Mouse (Mus musculus) liver, embryonic 14.5 days (tissue): ENCODE measurements around the gene Tmc6. TPM values are rescaled to one million over a fixed set of nuclear protein-coding genes. Genes with fewer than 3 reads are reported as not detected.
A peak's percentile ranks its signal among the peaks of the same experiment; 100 is the strongest.

Source experiments
- ATAC-seq: fragments of 200-750 bp; cut with Nextera tagmentation; 2 replicates; pipeline ENCODE4 v1.8.0; 2017; ENCODE audit warnings: moderate number of reproducible peaks, mild to moderate bottlenecking, moderate library complexity; ENCODE audit not compliant: insufficient read depth
- DNase-seq, 3 experiments: peaks; one replicate each; pipeline ENCODE4 v3.0.0-alpha.2; 2012 to 2013; ENCODE audit warnings: low read depth in 3 of 3, low spot score in 3 of 3
- H3K27ac ChIP-seq: fragments of 300-500 bp; sonication (generic); 2 replicates; pipeline ENCODE4 v1.5.1; 2014; ENCODE audit warnings: moderate library complexity, mild to moderate bottlenecking, control low read depth, inconsistent platforms
- H3K27me3 ChIP-seq: fragments of 300-500 bp; sonication (generic); 2 replicates; pipeline ENCODE4 v1.6.1; 2014; ENCODE audit warnings: mild to moderate bottlenecking, low read length, moderate library complexity; ENCODE audit not compliant: control insufficient read depth, insufficient read depth
- H3K36me3 ChIP-seq: fragments of 300-500 bp; sonication (generic); replicated peaks from 2 replicates; pipeline ENCODE4 v1.6.1; 2014; ENCODE audit warnings: low read depth; ENCODE audit not compliant: control insufficient read depth, insufficient read depth
- H3K4me1 ChIP-seq, 2 experiments: fragments of 200-500 bp in 1 of 2; fragments of 300-500 bp in 1 of 2; sonication (generic) in 1 of 2; replicated peaks; 2 replicates each; pipeline ENCODE4 v1.6.1; 2012 to 2014; ENCODE audit warnings: antibody characterized with exemption in 1 of 2, inconsistent platforms in 1 of 2, low read length in 1 of 2; ENCODE audit not compliant: control insufficient read depth in 2 of 2, insufficient read depth in 2 of 2
- H3K4me2 ChIP-seq: fragments of 300-500 bp; sonication (generic); 2 replicates; pipeline ENCODE4 v1.6.1; 2014; ENCODE audit warnings: low read depth, mild to moderate bottlenecking, control low read depth, moderate library complexity
- H3K4me3 ChIP-seq, 2 experiments: fragments of 200-500 bp in 1 of 2; fragments of 300-500 bp in 1 of 2; sonication (generic) in 1 of 2; 2 replicates each; pipeline ENCODE4 v1.5.1; 2012 to 2014; ENCODE audit warnings: low read depth in 2 of 2, low read length in 2 of 2, mild to moderate bottlenecking in 2 of 2, control low read depth in 1 of 2, inconsistent platforms in 1 of 2, moderate library complexity in 1 of 2; ENCODE audit not compliant: insufficient read depth in 1 of 2
- H3K9ac ChIP-seq: fragments of 300-500 bp; sonication (generic); replicated peaks from 2 replicates; pipeline ENCODE4 v1.6.1; 2014; ENCODE audit warnings: mild to moderate bottlenecking, control low read depth, moderate library complexity
- H3K9me3 ChIP-seq: fragments of 300-500 bp; sonication (generic); 2 replicates; pipeline ENCODE4 v1.6.1; 2016; ENCODE audit warnings: low read length, mixed read lengths; ENCODE audit not compliant: control insufficient read depth
- CTCF ChIP-seq: IDR thresholded peaks from 2 replicates; pipeline ENCODE4 v1.5.1; 2016; ENCODE audit warnings: antibody characterized with exemption, low read depth, control low read depth
- EP300 ChIP-seq: IDR thresholded peaks from 2 replicates; pipeline ENCODE4 v1.6.1; 2016; ENCODE audit warnings: antibody characterized with exemption, low read depth
- WGBS: fragments of 180-500 bp; shearing (Covaris S2); extraction: QIAGEN DNeasy Blood & Tissue Kit; methylation state at CpG from one replicate; pipeline ENCODE4 v1.1.7; 2014; ENCODE audit not compliant: insufficient replicate concordance; 5-methylcytosine and 5-hydroxymethylcytosine counted together
- polyA plus RNA-seq, 2 experiments: library from polyadenylated mRNA; depleted of rRNA in 1 of 2; stranded (reverse) in 1 of 2; unstranded in 1 of 2; fragments of >200 nt; fragmentation: Nextera tagmentation in 1 of 2; extraction: Ambion mirVana in 1 of 2; gene quantifications; 2 replicates each; pipeline versions ENCODE4 v1.2.1 to v1.2.3; 2012 to 2014

Gene Tmc6
- polyA plus RNA-seq, 2 experiments, result 40.5 to 51.8 TPM

DNA sequence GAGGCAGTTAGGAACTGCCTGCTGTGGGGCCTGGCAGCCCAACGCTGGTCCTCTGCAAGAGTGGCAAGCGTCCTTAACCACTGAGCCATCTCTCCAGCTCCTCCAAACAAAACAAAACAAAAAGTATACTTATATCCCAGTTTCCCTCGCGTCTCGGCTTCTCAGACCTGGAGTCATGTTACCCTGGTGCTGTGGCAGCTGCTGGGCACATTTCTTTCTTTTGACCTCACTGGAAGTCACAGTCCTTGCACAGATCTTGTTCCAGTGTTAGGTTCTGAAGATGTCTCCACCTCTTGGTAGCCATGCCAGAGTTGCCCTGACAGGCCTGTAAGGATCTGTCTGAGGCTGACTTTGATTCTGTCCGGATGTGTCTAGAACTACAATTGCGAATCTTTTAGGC is 19.7 kb upstream of the Tmc6 start:
- H3K27ac ChIP-seq, result peak overlapping the region; percentile 6
- no peak for DNase-seq
- H3K4me2 ChIP-seq, result peak overlapping the region; percentile 87
- peaks cover 72% of the 10 kb centered on the region for H3K36me3 ChIP-seq
- H3K27me3 ChIP-seq, result no peaks in the 10 kb centered on the region
- 86% methylated on average over 7 of the region's 7 CpGs for WGBS
- no peak for ATAC-seq
- TF ChIP-seq CTCF, result no peak
- TF ChIP-seq EP300, result no peak
- H3K9ac ChIP-seq, result peak overlapping the region; percentile 51
- peak overlapping the region; percentile 51 to 77 for H3K4me3 ChIP-seq
- H3K4me1 ChIP-seq, result peaks cover 36% of the 10 kb centered on the region in 2 experiments
- no peaks in the 10 kb centered on the region for H3K9me3 ChIP-seq

DNA sequence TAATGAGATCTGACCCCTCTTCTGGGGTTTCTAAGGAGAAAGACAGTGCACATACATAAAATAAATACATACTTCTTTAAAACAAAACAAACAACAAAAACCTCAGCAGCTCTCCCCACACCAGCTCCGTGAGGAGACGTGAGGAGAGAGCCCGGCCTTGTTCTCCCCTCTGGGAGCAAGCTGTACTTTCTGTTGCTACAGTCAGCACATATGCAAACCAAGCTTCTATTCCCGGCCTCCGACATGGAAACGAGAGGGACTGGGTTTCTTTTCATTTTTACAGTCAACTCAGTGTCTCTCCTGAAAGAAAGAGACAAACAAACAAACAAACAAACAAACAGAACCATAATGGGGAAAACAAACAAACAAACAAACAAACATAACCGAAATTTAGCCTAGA is 18.0 kb upstream of the Tmc6 start:
- DNase-seq, result no peak
- ATAC-seq, result no peak
- no peak for TF ChIP-seq EP300
- no peak for TF ChIP-seq CTCF
- Histone ChIP-seq H3K4me2 (peak overlapping the region; percentile 87), H3K27me3 (no peaks in the 10 kb centered on the region), H3K9me3 (no peaks in the 10 kb centered on the region), H3K4me3 (peak overlapping the region; percentile 77 to 88), H3K36me3 (peaks cover 55% of the 10 kb centered on the region), H3K9ac (peak overlapping the region; percentile 85), H3K4me1 (peaks cover 46 to 48% of the 10 kb centered on the region in 2 experiments), H3K27ac (peak overlapping the region; percentile 99)
- WGBS, result 83% methylated on average over 7 of the region's 7 CpGs

DNA sequence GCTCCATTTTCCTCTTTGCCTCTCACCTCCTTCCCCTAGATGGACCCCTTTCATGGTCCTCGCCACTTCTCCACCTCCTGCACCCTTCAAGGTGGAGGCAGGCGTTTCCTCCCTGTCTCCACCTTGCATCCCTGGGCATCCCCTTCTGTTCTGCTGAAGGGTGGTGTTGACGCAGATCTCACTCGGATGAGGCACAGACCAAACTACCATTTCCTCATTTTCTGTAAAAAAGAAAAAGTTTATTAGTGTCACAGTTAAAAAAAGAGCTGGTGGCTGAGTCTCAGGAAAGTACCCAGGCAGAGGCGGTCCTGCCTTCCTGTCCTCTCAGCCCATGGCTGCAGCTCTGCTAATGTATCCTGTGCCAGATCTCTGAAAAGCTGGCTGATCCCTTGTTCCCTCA is 17.2 kb upstream of the Tmc6 start:
- DNase-seq, result no peak
- no peaks in the 10 kb centered on the region for H3K9me3 ChIP-seq
- H3K4me2 ChIP-seq, result peak overlapping the region; percentile 87
- ATAC-seq, result no peak
- no peaks in the 10 kb centered on the region for H3K27me3 ChIP-seq
- peaks cover 46 to 50% of the 10 kb centered on the region in 2 experiments for H3K4me1 ChIP-seq
- 39% methylated on average over 5 of the region's 5 CpGs for WGBS
- peak overlapping the region; percentile 85 for H3K9ac ChIP-seq
- peak overlapping the region; percentile 77 to 88 for H3K4me3 ChIP-seq
- H3K27ac ChIP-seq, result peak overlapping the region; percentile 99
- H3K36me3 ChIP-seq, result peaks cover 47% of the 10 kb centered on the region
- no peak for TF ChIP-seq CTCF
- TF ChIP-seq EP300, result no peak

DNA sequence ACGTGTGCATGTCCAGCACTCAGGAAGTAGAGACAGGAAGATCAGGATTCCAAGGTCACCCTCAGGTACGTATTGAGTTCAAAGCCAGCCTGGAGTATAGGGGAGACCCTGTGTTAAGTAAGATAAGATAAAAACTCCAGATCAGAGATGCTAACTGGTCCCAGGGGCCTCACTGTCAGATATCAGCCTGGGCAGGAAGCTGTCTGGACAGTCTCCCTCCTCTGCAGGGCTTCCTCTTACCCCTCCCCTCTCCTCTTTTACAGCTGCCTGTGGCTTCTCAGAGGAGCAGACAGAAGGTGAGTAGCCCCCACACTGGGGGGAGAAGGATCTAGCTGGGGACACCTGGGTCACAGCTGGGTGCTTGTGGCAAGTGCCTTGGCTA is 16.2 kb upstream of the Tmc6 start:
- Histone ChIP-seq H3K27ac (peak overlapping the region; percentile 99), H3K4me1 (peaks cover 46 to 52% of the 10 kb centered on the region in 2 experiments), H3K4me2 (peak overlapping the region; percentile 87), H3K4me3 (peak overlapping the region; percentile 77 to 88), H3K36me3 (peaks cover 37% of the 10 kb centered on the region), H3K9ac (peak overlapping the region; percentile 85), H3K9me3 (no peaks in the 10 kb centered on the region), H3K27me3 (no peaks in the 10 kb centered on the region)
- TF ChIP-seq EP300, result peak; percentile 29
- TF ChIP-seq CTCF, result no peak
- peak; percentile 54 for ATAC-seq
- WGBS, result 0% methylated on average over 2 of the region's 2 CpGs
- peak in 1 of 3 experiments; percentile 55 for DNase-seq

DNA sequence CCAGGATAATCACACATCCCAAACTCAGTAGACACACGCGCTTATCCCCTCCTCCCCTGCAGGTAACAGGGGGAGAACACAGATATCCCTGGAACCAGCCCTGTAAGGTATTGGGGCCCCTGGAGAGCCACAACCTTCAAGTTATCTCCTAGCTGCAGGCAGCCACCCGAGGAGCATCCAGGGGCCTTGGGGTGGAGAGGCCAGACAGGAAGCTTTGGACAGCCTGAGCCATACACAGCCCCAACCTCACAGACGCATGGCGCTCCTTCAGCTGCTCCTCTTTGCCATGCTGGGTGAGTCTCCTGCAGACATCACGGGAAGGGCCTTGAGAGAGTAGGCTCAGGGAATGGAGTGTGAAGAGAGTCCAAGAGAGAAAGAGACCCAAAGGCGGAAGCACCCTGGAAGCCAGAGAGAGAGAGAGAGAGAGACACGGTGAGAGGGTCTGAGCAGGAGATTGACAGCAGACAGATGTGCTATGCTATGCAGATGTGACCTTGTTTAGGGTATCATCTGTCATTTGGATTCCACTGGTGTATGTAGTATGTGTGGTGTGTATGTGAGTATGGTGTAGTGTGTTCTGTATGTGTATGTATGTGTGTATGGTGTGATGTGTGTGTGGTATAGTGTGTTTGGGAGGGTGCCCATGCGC is 15.6 kb upstream of the Tmc6 start, which contains the start of gene 6030468B19Rik:
6030468B19Rik (plus strand) TSS at position 150 of the 649 bp plus-strand sequence.
- 9% methylated on average over 9 of the region's 9 CpGs for WGBS
- Histone ChIP-seq H3K9ac (peak within 1 kb of the TSS; percentile 85), H3K4me2 (peak within 1 kb of the TSS; percentile 87), H3K4me1 (peaks cover 44 to 54% of the 10 kb centered on the region in 2 experiments), H3K27ac (peak within 1 kb of the TSS; percentile 99), H3K4me3 (peak within 1 kb of the TSS; percentile 77 to 88), H3K27me3 (no peaks in the 10 kb centered on the region), H3K9me3 (no peaks in the 10 kb centered on the region), H3K36me3 (peaks cover 32% of the 10 kb centered on the region)
- TF ChIP-seq CTCF, result 0 out of 2 replicates have a peak, but pooled peaks have one; percentile 24
- peak; percentile 98 for TF ChIP-seq EP300
- ATAC-seq (peak; percentile 93), DNase-seq (peak; percentile 91 to 93 (median 93))
